Mouse (Mus musculus): ENCODE measurements around the gene Btbd9.

Btbd9 gene

DNA sequence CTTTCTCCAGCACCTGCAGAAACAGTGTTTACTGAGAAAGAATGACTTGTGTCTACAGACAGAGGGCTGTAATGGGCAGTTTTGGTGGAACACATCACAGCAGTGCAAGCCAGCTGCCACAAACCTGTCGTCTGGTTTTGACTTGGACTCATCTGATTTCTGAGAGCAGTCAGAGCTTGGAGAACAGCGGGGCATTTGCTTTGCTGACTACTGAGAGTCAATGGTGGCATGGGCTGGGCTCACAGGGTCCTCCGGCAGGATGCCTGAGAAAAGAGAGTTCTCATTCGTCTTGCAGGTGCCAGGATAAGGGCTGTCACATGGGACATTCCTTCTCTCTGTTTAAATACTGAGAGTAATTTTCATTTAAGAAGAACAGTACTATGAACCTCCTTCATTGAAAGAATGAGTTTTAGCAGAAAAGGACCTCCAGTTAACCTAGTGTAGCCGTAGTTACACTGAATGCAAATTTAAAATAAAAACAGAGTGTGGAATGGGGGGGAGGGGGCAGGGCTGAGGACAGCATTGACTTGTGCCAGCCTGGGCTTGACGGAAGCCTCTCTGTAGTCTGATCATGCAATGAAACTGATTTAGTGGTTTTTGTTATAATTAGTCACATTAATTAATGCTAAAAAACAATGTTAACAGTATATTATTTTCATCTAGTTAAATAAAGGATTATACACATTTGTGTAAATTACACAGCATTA is 122.0 kb downstream of the Btbd9 start:
- DNase-seq (ENCODE audit: low read depth, low spot score): no peak

DNA sequence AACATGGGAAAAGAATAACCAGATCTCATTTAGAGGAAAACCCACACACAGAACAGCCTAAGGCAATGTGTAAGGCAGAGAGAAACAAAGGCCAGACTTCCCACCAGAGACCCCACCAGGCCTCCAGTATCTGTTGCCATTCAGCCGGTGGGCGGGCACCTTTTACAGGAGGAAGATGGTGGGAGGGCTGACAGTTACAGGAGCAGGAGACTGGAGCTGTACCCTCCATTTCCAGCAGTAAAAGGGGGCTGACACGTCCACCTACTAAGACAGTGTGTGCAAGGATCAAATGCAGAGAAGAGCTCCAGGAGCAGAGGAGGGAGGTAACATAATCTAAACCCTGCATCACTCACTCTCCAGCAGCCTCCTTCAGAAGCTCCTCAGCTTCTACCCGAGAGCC is 123.0 kb downstream of the Btbd9 start:
- DNase-seq (ENCODE audit: low read depth, low spot score): no peak

DNA sequence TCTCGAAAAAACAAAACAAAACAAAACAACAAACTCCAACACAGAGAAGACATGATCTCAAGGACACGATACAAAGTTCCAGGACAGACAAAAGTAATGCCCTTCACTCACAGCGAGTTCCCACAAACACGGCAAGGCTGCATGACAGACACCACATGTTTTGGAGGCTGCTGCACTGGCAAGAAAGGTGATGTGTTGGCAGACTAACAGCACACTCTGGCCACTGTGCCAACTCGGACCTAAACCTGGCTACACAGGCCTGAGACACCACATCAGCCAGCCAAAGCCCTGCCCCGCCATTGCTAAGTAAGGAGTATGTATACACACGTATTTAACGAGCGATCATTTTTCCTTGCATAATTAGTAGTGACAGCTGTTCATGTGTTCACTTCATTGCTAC is 123.9 kb downstream of the Btbd9 start:
- no peak for DNase-seq (ENCODE audit: low read depth, low spot score)

DNA sequence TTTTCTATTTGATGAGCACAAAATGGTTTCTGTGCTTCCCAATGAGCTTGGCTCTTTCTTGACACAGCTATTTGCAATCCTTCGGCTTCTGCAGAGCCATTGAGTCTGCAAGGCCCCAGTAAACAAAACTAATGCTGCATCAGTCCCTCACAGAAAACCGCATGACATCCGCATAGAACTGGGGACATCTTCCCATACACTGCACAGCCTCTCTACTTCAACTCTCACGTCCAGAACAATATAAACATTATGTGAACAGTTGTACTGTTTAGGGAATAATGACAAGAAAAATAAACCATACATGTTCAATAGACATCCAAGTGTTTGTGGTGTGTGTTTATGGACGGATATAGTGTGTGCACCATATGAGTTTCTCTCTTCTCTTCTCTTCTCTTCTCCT is 127.7 kb downstream of the Btbd9 start:
- no peak for DNase-seq (ENCODE audit: low read depth, low spot score)

DNA sequence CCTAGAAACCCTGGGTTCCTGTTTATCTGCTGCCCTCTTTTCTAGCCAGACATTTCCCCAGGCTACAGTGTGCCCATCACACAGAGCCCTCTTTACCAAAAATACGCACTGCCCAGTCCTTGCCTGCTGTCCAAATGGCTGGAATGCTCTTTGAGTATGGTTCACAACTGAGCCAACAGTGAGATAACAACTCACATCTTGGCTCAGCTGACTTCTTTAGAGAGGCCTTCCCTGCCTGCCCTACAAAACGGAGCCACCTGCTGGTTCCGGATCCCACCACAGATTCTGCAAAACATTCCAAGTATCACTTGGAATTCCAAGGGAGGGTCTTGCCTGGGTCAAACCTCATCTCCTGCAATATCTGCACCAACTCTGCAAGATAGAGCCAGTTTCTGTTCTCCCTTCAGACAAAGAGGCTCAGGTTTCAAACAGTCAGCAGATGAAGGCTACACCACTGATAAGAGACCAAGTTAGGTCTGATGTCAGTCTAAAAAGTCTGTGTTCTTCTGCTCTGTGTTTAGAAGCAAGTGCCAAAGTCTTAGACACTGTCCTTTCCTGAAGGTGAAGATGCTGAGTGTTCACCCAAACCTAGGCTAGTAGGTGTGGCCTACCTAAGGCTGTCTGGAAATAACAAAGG is 130.4 kb downstream of the Btbd9 start:
- no peak for DNase-seq (ENCODE audit: low read depth, low spot score)

DNA sequence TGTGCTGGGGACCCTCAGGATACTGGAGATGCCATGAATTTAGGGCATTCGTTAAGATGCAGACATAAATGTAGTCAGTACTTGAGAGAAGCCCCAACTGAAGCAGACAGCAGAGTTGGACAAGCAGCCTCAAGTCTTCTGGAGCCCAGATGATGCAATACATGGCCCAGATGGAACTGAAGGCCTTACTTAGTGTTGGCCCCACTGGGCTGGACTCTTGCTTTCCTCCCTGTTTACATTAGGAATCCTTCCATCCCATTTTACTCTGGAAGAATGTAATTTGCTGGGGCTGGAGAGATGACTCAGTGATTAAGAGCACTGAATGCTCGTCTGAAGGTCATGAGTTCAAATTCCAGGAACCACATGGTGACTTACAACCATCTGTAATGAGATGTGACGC is 136.6 kb downstream of the Btbd9 start:
- no peak for DNase-seq (ENCODE audit: low read depth, low spot score)

DNA sequence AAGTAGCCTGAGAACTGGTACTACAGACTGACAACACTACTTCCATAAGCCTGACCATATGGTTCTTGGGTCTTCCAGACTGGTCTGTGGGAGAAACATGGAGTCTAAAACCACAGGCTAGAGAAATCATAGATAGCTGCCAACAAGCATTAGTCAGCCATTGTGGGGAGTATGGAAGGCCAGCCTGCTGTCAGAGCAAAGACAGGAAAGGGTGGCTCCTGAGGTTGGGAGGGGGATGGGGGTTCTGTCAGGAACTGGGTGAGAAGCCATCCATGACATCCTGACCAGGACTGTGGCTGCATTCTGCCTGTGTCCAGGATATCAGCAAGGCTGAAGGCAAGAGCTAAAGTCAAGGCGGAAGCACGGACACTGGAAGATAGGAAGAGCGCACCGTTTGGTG is 137.5 kb downstream of the Btbd9 start:
- DNase-seq (ENCODE audit: low read depth, low spot score): no peak

DNA sequence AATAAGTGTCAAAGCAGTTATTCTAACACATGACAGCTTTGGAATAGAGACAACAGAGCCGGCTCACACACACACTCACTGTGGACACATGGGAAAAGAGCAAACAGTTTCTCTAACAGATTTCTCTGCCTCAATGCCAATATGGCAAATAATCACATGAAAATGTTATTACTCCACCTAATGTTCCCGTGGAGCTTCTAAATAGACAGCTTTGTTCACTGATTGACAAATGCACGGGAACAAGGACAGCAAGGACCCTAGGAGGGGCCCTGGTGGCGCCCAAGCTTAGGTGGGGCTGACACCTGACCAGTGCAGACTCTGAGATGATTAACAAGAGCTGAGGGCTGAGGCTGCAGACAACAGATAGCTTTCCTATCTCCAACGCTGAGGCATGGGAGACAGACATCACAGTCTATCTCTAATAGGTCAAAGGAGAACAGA is 140.2 kb downstream of the Btbd9 start:
- DNase-seq (ENCODE audit: low read depth, low spot score): no peak

DNA sequence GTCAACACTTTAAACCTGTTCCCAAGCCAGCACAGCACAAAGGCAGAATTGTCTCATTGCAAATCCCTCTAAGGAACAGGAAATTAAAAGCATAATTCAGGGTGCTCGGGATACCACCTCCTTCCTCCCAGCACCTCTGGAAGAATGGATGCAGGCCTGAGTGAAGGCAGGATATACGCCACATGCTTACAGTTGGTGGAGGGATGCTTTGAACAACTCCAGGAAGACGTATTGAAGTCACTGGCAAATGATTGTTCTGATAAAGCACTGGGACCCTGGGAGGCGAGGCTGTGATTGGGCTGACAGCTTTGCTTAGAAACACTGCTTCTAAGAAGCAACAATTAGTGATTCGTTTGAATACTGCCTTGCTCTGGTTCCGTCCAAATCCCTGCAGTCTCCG is 140.8 kb downstream of the Btbd9 start:
- no peak for DNase-seq (ENCODE audit: low read depth, low spot score)

DNA sequence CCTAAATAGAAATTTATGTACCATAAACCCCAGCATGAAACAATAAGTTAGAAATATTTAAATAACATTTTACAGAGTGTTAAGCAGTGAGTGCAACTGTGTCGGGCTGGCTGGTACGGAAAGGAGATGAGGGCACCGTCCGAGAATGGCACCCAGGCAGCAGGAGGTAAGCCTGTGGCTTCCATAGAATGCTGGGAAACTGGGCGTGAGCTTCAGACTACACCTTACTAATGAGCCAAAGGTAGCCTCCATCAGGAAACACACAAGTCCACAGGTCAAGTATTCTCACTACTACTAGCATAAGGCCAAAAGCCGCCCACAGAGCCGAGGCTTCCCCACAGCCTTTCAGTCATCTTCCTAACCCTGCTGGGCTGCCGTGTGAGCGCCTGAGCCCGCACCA is 144.2 kb downstream of the Btbd9 start:
- DNase-seq (ENCODE audit: low read depth, low spot score): no peak

DNA sequence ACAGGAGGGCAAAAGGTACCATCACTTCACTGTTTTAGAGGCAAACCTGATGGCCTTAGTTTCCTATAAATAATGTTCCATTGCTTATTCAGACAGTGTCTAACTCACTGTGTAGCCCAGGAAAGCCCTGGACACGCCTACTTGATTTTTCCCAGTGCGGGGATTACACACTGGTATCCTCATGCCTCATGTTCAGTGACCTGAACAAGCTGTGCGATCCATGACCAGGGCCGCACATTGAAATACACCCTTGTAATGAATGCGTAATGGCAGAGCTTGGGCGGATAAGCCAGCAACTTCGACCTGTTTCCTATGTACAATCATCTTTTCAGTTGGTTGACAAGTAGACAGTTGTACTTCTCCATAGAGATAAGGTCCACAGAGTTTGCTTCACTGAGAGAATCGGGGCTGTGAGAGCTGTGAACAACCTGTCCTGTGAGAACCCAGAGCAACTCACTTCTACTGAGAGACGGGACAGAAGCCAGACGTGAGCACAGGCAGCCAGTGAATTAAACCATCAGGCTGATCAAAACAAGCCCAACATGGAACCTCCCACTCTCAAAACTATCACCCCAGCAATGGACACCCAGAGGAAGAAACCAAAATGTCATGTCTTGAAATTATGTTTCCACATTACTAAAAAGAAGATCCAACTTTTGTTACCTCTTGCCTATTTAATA is 145.2 kb downstream of the Btbd9 start:
- no peak for DNase-seq (ENCODE audit: low read depth, low spot score)

DNA sequence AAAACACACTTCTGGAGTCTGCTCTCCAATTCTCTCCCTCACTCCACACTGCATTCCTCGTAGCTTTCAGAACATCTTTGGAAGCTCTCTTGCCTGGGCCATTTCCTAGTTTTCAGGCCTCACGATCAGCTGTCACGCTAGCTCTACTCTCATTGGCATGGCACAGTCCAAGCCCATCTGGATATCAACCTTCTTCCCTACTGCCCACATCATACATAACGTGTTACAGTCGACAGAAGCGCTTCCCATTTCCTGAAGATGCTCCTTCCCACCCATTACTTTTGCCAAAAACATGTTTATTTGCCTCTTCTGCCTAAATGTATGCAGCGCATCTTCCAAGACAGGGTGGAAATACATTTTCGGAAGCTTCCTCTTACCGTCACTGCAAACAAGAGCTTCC is 147.6 kb downstream of the Btbd9 start:
- no peak for DNase-seq (ENCODE audit: low read depth, low spot score)

DNA sequence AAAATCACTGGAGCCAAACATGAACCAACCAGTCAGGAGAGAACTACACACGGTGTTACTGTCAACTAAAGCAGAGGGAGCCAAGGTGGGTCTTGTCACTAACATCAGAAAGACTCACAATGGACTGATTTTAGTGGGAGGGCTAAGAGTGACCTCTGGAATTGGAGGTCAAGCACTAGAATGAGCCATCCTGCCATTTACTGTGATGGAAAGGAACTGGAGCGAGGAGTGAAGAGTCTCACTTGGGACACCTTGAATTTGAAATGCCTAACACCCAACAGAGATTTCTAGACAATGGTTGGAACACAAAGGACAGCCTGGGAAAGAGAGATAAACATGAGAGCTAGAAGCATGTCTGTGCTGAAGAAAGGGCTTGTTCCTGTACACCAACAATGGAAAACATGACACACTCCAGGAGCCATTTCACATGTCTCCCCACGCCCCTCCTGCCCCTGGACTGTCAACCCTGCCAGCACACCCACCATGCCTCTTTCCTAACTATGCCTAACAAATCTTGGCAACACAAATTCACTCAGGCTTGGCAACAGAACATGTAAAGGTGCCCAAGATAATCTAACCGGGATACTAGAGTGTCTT is 152.9 kb downstream of the Btbd9 start:
- no peak for DNase-seq (ENCODE audit: low read depth, low spot score)

DNA sequence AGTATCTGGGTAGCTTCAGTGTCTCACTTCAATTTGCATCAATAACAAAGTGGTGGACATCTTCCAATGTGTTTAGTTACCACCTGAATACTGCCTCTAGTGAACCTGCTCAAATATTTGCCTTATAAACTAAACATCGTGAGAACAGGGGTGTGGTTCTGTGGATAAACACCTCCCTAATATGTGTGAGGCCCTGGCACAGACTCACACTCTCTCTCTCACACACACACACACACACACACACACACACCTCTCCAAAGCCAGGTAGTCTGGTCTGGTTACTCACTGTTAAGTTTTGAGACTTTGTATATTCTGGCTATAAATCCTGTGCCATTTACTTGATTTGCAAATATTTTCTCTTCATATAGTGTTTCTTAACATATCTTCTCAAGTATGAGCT is 154.0 kb downstream of the Btbd9 start:
- no peak for DNase-seq (ENCODE audit: low read depth, low spot score)

DNA sequence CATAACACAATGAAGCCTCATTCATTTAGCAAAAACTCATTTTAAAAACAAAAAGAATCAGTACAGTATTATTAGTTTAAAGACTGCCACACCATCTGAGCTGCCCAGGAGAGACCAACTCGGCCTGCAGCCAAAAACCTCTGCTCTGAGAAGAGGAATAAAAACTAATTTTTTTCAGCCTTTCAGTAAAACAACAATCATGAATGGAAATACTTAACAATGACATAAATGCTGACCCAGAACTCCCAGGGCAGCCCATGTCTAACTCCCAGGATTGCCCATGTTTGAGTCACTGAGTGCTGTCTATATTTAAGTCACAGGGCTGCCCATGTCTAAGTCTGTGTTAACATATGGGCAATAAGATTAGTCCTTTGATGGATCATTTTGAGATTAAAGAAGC is 155.0 kb downstream of the Btbd9 start:
- DNase-seq (ENCODE audit: low read depth, low spot score): no peak

DNA sequence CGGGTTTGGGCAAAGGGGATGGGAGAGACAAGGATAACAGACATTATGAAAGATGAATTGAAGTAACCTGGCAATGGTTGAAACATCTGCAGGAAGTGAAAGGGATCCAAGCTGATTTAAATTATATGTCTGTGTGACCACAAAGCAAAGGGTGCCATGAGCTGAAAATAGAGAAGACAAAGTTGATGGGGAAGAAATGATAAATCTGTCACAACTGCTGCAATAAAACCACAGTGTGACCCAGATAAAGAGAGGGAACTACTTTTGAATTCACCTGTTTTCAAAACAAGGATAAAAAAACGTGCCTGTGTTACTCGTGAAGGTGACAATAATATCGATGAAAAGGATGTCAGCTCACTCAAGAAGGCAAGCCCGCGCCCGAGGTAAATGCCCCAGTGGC is 156.8 kb downstream of the Btbd9 start:
- no peak for DNase-seq (ENCODE audit: low read depth, low spot score)

DNA sequence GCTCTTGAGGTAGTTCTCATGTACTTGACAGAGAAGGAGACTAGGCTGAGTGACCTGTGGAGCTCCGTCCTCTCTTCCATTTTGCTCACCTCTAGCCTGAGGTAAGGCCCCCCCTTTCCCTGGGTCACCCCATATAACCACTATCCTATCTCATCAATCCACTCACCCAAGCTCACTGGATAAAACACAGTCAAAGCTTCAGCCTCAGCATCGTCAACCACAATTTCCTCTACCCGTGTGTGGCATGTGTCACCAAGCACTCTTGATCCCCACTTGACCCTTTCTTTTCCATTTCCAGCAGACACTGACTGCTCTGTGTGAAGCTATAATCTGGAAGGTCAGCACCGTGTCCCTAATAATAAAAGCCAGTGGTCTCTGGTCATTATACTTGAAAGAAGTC is 157.8 kb downstream of the Btbd9 start:
- no peak for DNase-seq (ENCODE audit: low read depth, low spot score)

DNA sequence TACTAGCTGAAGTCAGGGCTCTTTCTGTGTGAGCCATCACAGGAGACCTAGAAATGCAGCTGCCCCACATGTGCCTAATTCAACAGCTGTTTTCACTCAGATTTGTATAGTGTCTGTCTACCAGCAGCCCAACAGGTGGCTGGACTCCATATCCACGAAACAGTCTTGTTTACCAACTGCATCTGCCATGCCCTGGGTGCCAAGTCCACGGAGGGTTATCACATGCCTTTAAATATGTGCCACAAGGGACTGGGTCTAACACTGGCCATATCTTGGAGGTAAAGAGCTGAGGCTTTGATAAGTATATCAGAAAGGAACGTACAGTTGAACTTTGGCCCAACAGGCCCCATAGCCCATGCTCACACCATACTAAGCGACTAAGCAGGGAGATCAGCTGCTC is 159.2 kb downstream of the Btbd9 start:
- no peak for DNase-seq (ENCODE audit: low read depth, low spot score)

DNA sequence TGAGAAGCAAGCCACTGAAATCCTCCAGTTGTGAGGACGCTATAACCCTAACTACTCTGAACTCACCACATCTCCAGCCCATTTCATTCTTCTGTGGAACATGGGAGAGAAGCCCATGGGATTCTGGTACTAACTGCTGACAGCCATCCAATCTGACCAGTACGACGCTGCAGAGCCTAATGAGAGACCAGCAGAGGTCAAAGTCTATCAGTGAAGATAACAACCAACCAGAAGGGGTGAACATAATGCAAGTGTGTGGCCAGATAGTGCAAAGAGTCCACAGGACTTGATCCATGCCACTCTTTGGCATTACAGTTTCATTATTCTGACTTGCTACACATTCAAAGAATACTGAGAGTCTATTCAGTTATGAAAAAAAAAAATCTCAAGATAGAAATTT is 160.6 kb downstream of the Btbd9 start:
- no peak for DNase-seq (ENCODE audit: low read depth, low spot score)

DNA sequence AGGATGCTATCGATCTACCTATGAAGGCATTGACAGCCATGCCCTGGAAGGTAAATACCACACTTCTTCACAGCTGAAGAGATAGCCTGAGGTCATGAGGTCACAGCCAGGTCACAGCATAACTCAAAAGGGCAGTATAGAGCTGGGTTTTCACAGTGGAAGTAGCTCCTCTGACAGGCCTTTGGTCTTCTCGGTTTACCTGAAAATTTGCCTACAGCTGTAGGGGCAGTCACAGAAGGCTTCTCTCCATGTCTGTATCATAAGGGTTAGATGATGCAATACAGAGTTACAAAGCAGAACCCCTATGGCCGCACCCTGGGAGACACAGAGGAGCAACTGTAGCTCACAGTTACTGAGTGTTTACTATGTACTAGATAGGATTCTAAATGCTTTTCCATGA is 163.3 kb downstream of the Btbd9 start:
- no peak for DNase-seq (ENCODE audit: low read depth, low spot score)

DNA sequence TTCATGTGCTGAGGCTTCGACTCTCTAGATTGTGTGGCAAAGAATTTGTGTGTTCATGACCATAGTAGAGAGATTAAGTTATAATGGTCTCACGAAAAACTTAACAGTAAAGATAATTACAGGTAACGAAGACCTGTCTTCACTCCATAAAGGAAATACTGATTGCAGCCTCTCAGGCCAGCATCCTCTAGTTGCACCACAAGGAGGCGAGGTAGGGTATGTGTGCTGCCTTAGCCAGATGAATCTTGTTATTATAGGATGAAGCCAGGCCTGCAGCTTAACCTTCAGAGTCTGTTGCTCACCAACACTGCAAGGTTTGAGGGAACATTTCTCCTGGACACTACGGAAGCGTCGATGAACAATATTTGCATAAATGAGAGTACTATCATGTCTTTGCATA is 170.3 kb downstream of the Btbd9 start:
- DNase-seq (ENCODE audit: low read depth, low spot score): no peak

DNA sequence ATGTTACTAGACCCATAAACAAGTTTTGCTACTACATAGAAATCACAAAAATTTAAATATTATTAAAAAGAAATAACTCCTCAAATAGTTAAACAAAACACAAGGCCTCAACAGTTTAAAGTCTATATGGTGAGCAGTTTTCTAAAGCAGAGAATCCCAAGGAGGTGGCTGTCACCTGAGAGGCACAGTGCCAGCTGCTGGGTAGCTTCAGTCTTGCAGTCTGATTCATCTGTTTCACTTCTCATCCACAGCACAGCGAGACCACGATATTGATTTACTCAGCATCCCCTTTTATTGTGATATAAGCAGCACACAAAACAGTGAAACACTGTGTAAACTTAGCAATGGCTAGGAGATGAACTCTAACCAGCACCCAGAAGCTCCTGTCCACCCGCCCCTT is 173.4 kb downstream of the Btbd9 start:
- no peak for DNase-seq (ENCODE audit: low read depth, low spot score)

DNA sequence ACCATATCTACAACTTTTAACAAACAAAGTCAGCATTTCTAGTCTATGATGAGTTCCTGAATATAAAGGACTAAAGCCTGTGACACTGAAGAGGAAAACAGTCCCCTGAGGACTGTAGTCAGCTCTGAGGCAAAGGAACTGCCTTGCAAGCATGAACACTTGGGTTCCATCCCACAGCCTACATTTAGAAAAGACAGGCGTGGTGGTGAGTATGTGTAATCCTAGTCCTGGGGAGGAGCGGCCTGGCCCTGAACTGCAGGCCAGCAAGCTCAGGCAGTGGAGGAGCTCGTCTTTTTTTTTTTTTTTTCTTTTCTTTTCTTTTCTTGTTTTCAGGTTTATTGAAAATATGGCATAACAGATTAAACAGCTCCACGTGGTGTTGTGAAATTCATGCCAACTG is 181.0 kb downstream of the Btbd9 start:
- DNase-seq (ENCODE audit: low read depth, low spot score): no peak
